Mouse (Mus musculus): ENCODE measurements around the gene Lysmd1.
"Not testable (repeated sequence)": the region's sequence is repeated elsewhere in the genome, so short reads cannot be mapped to it uniquely, and the experiment has no call there.

Lysmd1 gene

GRCm38 (mm10) chr3:95133680-95134101, at the start of gene Lysmd1, which contains the start of gene Scnm1:
Lysmd1 (plus strand) TSS chr3:95134088.
Scnm1 (minus strand) TSS chr3:95134011.
- peak; percentile 89 for DNase-seq (ENCODE audit: low read depth, low spot score)

GRCm38 (mm10) chr3:95088071-95088470, 45.8 kb upstream of the Lysmd1 start:
- DNase-seq (ENCODE audit: low read depth, low spot score): no peak

- DNase-seq (ENCODE audit: low read depth, low spot score): no peak
Measured at GRCm38 (mm10) chr3:95100854-95101253, 33.0 kb upstream of the Lysmd1 start.

- DNase-seq (ENCODE audit: low read depth, low spot score): no peak
Measured at GRCm38 (mm10) chr3:95105121-95105520, 28.8 kb upstream of the Lysmd1 start.

- no peak for DNase-seq (ENCODE audit: low read depth, low spot score)
Measured at GRCm38 (mm10) chr3:95105586-95106337, 28.1 kb upstream of the Lysmd1 start.

GRCm38 (mm10) chr3:95106338-95107117, 27.4 kb upstream of the Lysmd1 start, which contains the start of gene Pip5k1a:
Pip5k1a (minus strand) TSS chr3:95106930.
- peak; percentile 97 for DNase-seq (ENCODE audit: low read depth, low spot score)

GRCm38 (mm10) chr3:95107308-95107707, 26.6 kb upstream of the Lysmd1 start:
- not testable (repeated sequence) for DNase-seq (ENCODE audit: low read depth, low spot score)

- DNase-seq (ENCODE audit: low read depth, low spot score): no peak
Measured at GRCm38 (mm10) chr3:95107898-95108297, 26.0 kb upstream of the Lysmd1 start.

- peak; percentile 72 for DNase-seq (ENCODE audit: low read depth, low spot score)
Measured at GRCm38 (mm10) chr3:95110911-95111726, 22.8 kb upstream of the Lysmd1 start, which contains the start of gene Vps72. Vps72 (plus strand) TSS chr3:95111022.

GRCm38 (mm10) chr3:95112760-95113159, 21.1 kb upstream of the Lysmd1 start:
- no peak for DNase-seq (ENCODE audit: low read depth, low spot score)

- no peak for DNase-seq (ENCODE audit: low read depth, low spot score)
Measured at GRCm38 (mm10) chr3:95117751-95118150, 16.1 kb upstream of the Lysmd1 start.

GRCm38 (mm10) chr3:95121580-95121979, 12.3 kb upstream of the Lysmd1 start:
- DNase-seq (ENCODE audit: low read depth, low spot score): no peak

- no peak for DNase-seq (ENCODE audit: low read depth, low spot score)
Measured at GRCm38 (mm10) chr3:95124246-95124645, 9.6 kb upstream of the Lysmd1 start, which contains the start of gene Tmod4. Tmod4 (plus strand) TSS chr3:95124476.

- no peak for DNase-seq (ENCODE audit: low read depth, low spot score)
Measured at GRCm38 (mm10) chr3:95124972-95125371, 8.9 kb upstream of the Lysmd1 start.

GRCm38 (mm10) chr3:95129226-95129651, 4.6 kb upstream of the Lysmd1 start:
- DNase-seq (ENCODE audit: low read depth, low spot score): no peak

- no peak for DNase-seq (ENCODE audit: low read depth, low spot score)
Measured at GRCm38 (mm10) chr3:95130081-95130480, 3.8 kb upstream of the Lysmd1 start.

- not testable (repeated sequence) for DNase-seq (ENCODE audit: low read depth, low spot score)
Measured at GRCm38 (mm10) chr3:95132389-95132788, 1.5 kb upstream of the Lysmd1 start.

GRCm38 (mm10) chr3:95133176-95133575, 712 bp upstream of the Lysmd1 start:
- no peak for DNase-seq (ENCODE audit: low read depth, low spot score)

- DNase-seq (ENCODE audit: low read depth, low spot score): not testable (repeated sequence)
Measured at GRCm38 (mm10) chr3:95134133-95134532, 245 bp downstream of the Lysmd1 start.

- no peak for DNase-seq (ENCODE audit: low read depth, low spot score)
Measured at GRCm38 (mm10) chr3:95135023-95135422, 1.1 kb downstream of the Lysmd1 start.

- no peak for DNase-seq (ENCODE audit: low read depth, low spot score)
Measured at GRCm38 (mm10) chr3:95135433-95136052, 1.7 kb downstream of the Lysmd1 start.

All from retina, postnatal 7 days (tissue).